Mouse (Mus musculus) cerebellum, postnatal 4 days (tissue): ENCODE results near the gene Rnf144b.
A peak's percentile ranks its signal among the peaks of the same experiment; 100 is the strongest.

ENCODE experiments used
- DNase-seq, 2 experiments: peaks; one replicate each; pipeline ENCODE4 v3.0.0; 2022; ENCODE audit warnings: low spot score in 2 of 2, mixed read lengths in 1 of 2

Gene Rnf144b

GRCm38 (mm10) chr13:47218351-47218750, 95.9 kb downstream of the Rnf144b start:
- no peak for DNase-seq

DNA sequence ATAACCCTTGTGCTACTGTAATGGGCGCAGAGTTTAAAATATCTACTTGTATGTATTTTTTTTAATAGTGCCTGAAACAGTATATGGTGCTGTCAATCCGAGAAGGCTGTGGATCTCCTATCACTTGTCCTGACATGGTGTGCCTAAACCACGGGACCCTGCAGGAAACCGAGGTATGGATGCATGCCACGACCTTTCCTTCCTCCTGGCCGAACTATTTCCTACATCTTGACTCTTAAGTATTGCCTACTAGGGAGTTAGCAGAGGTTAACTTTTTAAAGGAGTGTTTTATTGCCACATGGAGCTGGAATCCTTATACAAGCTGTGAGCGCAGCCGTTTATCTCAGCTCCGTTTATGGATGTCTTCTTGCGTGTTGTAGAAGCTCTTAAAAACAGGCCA, 98.0 kb downstream of the Rnf144b start:
- DNase-seq = no peak

GRCm38 (mm10) chr13:47223576-47224538, 101.4 kb downstream of the Rnf144b start:
- DNase-seq = peak in 1 of 2 experiments; percentile 41

- DNase-seq = no peak
Measured at GRCm38 (mm10) chr13:47224648-47225323, 102.3 kb downstream of the Rnf144b start.

GRCm38 (mm10) chr13:47225324-47225697, 102.9 kb downstream of the Rnf144b start:
- DNase-seq = no peak

GRCm38 (mm10) chr13:47225802-47226201, 103.3 kb downstream of the Rnf144b start:
- DNase-seq = no peak

DNA sequence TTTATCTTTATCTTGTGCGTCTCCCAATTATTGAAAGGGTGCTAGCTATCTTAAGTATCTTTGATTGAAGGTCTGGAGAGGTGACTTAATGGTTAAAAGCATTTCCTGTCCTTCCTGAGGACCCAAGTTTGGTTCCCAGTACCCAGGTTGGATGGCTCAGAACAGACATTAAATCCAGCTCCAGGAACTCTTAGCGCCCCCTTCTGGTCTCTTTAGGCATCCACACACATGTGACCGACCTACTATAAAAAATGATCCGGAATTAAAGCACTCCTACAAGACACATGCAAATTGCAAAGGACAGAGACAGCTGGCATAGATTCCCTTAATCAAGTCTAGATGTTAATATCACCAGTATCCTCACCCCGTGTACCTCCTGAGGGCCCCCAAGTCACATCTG, 104.1 kb downstream of the Rnf144b start:
- no peak for DNase-seq

- DNase-seq = no peak
Measured at GRCm38 (mm10) chr13:47228201-47228600, 105.7 kb downstream of the Rnf144b start.

GRCm38 (mm10) chr13:47228626-47229190, 106.3 kb downstream of the Rnf144b start:
- no peak for DNase-seq

GRCm38 (mm10) chr13:47232163-47232562, 109.7 kb downstream of the Rnf144b start:
- DNase-seq = no peak

GRCm38 (mm10) chr13:47237376-47237775, 114.9 kb downstream of the Rnf144b start:
- no peak for DNase-seq

DNA sequence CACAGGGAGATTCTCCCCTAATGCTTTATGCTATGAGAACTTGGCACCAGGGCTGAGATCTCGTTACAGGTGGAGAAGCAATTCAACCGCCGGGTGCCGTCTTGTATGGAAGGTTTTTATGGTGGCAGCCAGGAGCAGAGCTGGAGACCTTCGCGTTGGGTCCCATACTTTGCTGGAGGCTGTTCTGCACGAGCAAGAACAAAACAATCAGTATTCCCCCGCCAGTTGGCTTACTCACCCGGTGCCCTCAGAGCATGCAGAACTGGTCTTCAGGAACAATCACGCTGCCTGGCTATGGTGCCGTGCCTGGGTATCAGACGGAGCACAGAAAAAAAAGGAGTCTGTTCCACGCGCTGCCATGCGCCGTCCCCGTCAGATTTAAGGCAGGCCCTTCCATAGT, 115.7 kb downstream of the Rnf144b start:
- no peak for DNase-seq

- DNase-seq = no peak
Measured at GRCm38 (mm10) chr13:47243569-47243968, 121.1 kb downstream of the Rnf144b start.

GRCm38 (mm10) chr13:47244771-47245170, 122.3 kb downstream of the Rnf144b start:
- peak in 1 of 2 experiments; percentile 48 for DNase-seq

DNA sequence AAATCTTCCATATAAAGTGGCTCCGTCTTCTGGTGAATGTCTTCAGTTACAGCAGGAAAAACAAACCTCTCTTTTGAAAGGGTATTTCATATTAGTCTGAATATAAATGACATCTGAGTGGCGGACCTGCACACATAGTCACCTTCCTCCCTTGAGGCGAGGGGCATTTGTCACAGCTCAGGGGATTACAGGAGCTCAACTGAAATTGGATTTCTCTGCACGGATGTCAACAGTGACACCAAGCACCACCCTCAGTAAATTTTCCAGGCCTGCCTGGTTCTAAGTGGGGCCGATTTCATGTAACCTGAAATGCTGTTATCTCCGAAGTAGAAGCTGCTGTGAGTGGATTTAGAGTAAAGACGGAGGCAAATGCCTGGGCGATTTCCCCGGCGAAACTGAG, 124.0 kb downstream of the Rnf144b start:
- no peak for DNase-seq

DNA sequence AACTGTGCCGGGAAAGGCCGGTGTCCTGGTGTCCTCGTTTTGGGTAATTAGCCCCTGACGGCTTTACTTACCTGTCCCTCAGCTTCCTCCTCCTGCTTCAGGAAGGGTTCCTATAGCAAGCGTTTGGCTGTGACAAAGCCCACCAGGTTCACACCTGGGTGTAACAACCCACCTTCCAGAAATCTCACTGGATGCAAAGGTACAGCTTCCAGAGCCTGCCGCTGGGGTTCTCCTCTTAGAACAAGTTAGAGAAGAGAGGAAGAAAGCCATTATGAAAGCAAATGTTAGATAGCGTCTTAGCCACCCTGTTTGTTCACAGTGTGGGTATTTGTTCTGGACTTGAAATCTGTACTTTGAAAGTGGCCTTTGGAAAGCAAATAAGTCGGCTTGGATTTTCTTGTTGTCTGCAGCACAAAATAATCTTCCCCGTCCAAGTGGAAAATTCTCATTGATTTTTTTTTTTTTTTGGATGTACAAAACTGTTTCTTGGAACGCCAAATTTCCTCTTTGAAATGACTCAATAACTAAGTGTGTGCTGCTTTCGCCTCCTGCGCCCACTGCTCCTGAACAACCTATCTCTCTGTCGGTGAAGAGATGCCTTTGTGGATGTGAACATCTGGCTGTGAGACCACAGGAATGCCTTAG, 124.8 kb downstream of the Rnf144b start:
- no peak for DNase-seq

GRCm38 (mm10) chr13:47248289-47249010, 126.0 kb downstream of the Rnf144b start:
- DNase-seq = no peak

DNA sequence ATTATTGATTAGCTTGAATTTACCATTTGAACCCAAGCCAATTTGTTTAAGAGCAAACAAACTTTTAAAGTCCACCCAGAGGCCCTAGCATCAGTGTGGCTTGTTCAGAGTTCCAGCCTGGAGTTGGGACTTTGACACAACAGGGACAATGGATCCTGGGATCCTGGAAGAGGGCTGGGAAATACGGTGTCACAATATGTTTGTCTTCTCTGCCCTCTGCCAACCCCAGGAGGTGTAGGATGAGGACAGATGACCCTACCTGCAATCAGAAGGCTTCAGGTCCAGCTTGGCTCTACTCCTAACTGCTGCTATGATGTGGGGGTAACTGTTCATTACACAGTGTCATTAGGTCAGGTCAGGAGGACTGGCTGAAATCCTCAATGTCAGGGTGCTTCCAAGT, 128.2 kb downstream of the Rnf144b start:
- DNase-seq = no peak

GRCm38 (mm10) chr13:47251114-47251764, 128.8 kb downstream of the Rnf144b start:
- DNase-seq = no peak

DNA sequence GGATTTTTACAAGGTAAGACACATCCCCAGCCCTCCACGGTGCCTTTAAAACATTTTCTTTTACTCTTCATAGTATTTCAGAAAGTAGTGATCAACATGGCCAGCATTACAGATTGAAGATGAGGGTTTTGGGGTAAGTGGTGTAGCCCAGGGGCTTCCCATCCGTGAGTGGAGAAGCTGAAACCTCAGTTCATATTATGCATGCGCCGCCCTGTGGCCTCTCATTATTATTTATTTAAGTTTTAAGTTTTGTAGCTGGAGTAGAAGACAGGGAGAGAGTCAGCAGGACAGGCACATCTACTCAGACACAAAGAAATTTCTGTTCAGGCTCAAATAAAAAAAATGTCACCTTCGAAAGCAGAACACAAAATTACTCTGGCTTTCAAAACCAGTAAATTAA, 131.3 kb downstream of the Rnf144b start:
- no peak for DNase-seq

DNA sequence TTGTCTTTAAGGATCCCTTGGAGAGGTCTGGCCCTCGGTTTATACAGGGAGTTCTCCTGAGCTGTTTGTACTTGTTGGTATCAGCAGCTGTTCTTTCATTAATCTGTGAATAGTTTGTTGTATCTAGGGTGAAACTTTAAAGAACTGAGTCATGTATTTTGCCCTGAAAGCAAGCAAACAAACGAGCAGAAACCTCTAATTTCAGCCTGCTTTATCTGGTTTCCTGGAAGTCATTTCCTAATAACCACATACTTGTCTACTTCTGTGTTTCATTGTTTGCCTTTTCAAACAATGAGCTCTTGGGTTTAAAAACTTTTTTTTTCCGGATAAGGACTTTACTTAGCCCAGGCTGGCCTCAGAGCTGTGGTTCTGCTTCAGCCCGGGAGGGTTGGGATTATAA, 136.8 kb downstream of the Rnf144b start:
- no peak for DNase-seq
